Mouse (Mus musculus): ENCODE results near the gene Tsku. TPM values are rescaled to one million over a fixed set of nuclear protein-coding genes. Genes with fewer than 3 reads are reported as not detected.

Gene Tsku
- polyA plus RNA-seq, 1 experiment: 55.0 TPM

DNA sequence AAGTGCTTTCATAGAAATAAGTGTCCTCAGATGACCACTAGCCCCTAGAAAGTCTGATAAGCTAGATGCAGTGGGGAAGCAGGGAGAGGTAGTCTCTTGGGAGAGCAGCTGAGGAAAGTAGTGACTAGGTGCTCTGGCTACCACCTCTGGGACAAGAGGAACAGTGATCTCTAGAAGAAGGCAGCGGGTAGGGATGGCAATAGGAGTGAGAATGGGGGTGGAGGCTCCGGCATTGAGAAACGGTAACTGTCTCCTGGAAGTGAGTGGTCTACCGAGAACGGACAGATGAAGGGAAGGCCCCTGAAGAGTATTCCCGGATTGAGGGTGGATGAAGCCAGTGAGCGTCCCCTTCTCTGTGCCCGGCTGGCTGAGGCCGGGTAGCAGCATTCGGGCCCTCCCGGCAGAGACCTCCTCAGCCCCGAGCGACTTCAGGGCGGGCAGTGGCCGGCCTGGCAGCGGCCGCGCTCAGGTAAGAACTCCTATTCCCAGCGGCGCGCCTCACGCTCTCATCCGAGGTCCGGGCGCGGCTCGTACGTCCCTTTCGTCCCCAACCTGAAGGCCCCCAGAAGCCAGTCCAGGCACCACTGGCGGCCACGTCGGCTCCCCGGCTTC is 52.4 kb downstream of the Tsku start:
- Histone ChIP-seq H3K36me3 (ENCODE audit: control insufficient read depth, insufficient read depth, low read length) (no peaks in the 10 kb centered on the region), H3K4me3 (ENCODE audit: low read depth, low read length) (peak overlapping the region; percentile 91), H3K4me1 (ENCODE audit: control insufficient read depth, insufficient read depth, insufficient read length, low read length) (no peaks in the 10 kb centered on the region), H3K27me3 (ENCODE audit: control insufficient read depth, insufficient read depth, low read length) (no peaks in the 10 kb centered on the region), H3K27ac (ENCODE audit: insufficient read depth, low read depth, low read length) (no peak overlapping the region; the same call in 1 of the 2 replicates)
- 2% methylated on average over 33 of the region's 33 CpGs for WGBS
- TF ChIP-seq CTCF (IDR thresholded peaks at IDR 0.05; ENCODE audit: extremely low read depth, insufficient read length, insufficient replicate concordance, low read depth, low read length): no peak
- TF ChIP-seq POLR2A (IDR thresholded peaks at IDR 0.05; ENCODE audit: low read depth, low read length): no peak

GRCm38 (mm10) chr7:98307921-98308606 is 53.1 kb downstream of the Tsku start:
- no peaks in the 10 kb centered on the region for H3K4me1 ChIP-seq (ENCODE audit: control insufficient read depth, insufficient read depth, insufficient read length, low read length)
- H3K36me3 ChIP-seq (ENCODE audit: control insufficient read depth, insufficient read depth, low read length): no peaks in the 10 kb centered on the region
- no peak overlapping the region for H3K4me3 ChIP-seq (ENCODE audit: low read depth, low read length)
- TF ChIP-seq POLR2A (IDR thresholded peaks at IDR 0.05; ENCODE audit: low read depth, low read length): no peak
- no peak for TF ChIP-seq CTCF (IDR thresholded peaks at IDR 0.05; ENCODE audit: extremely low read depth, insufficient read length, insufficient replicate concordance, low read depth, low read length)
- no peaks in the 10 kb centered on the region for H3K27me3 ChIP-seq (ENCODE audit: control insufficient read depth, insufficient read depth, low read length)
- 54% methylated on average over 9 of the region's 9 CpGs for WGBS
- no peak overlapping the region for H3K27ac ChIP-seq (ENCODE audit: insufficient read depth, low read depth, low read length)

GRCm38 (mm10) chr7:98307411-98307810 is 53.7 kb downstream of the Tsku start:
- H3K27me3 ChIP-seq (ENCODE audit: control insufficient read depth, insufficient read depth, low read length): no peaks in the 10 kb centered on the region
- TF ChIP-seq CTCF (IDR thresholded peaks at IDR 0.05; ENCODE audit: extremely low read depth, insufficient read length, insufficient replicate concordance, low read depth, low read length) (no peak), POLR2A (IDR thresholded peaks at IDR 0.05; ENCODE audit: low read depth, low read length) (no peak)
- WGBS: 92% methylated on average over 2 of the region's 2 CpGs
- no peaks in the 10 kb centered on the region for H3K36me3 ChIP-seq (ENCODE audit: control insufficient read depth, insufficient read depth, low read length)
- H3K4me3 ChIP-seq (ENCODE audit: low read depth, low read length): no peak overlapping the region
- H3K4me1 ChIP-seq (ENCODE audit: control insufficient read depth, insufficient read depth, insufficient read length, low read length): no peaks in the 10 kb centered on the region
- no peak overlapping the region for H3K27ac ChIP-seq (ENCODE audit: insufficient read depth, low read depth, low read length)

Other genes with a start within 250 kb of the Tsku start
- 26.9 and 51.7 TPM in 2 replicates for gene Myo7a, start 241.8 kb downstream of the Tsku start, polyA plus RNA-seq (2012; rRNA removed)
- gene Omp, start 215.8 kb downstream of the Tsku start, polyA plus RNA-seq (2012; rRNA removed): 0.65 and 1.4 TPM in 2 replicates
- gene Capn5, start 183.1 kb downstream of the Tsku start, polyA plus RNA-seq (2012; rRNA removed): 15.6 and 17.2 TPM in 2 replicates
- gene B3gnt6, start 161.8 kb downstream of the Tsku start, polyA plus RNA-seq (2012; rRNA removed): 1.4 and 5.1 TPM in 2 replicates
- gene Acer3, start 40.1 kb downstream of the Tsku start, polyA plus RNA-seq (2012; rRNA removed): 1.4 and 4.2 TPM in 2 replicates
- not detected in 2 replicates for gene Gucy2d, start 79.1 kb upstream of the Tsku start, polyA plus RNA-seq (2012; rRNA removed)
- gene Lrrc32, start 128.0 kb upstream of the Tsku start, polyA plus RNA-seq (2012; rRNA removed): 10.5 and 17.7 TPM in 2 replicates

Measured in small intestine, adult 2 months (tissue).